Mouse (Mus musculus) CD4-positive, CD25-positive, alpha-beta regulatory T cell, adult 4 months (primary cell): ENCODE data around the gene Ets1. TPM values are rescaled to one million over a fixed set of nuclear protein-coding genes. Genes with fewer than 3 reads are reported as not detected.

Source experiments
- ATAC-seq: one replicate; pipeline ENCODE4 v1.8.0; 2017
- polyA plus RNA-seq, 2 experiments: library from polyadenylated mRNA; unstranded; fragments of 100-300 nt; shearing (Covaris generic); gene quantifications; one replicate each; pipeline ENCODE4 v1.2.1; 2017

Gene Ets1
- polyA plus RNA-seq, 2 experiments from 2014 or later: 800 to 1,019 TPM

GRCm38 (mm10) chr9:32730656-32731590 is 94.9 kb downstream of the Ets1 start:
- ATAC-seq: peak; percentile 1

- peak; percentile 56 for ATAC-seq
Measured at GRCm38 (mm10) chr9:32731787-32732186, 95.8 kb downstream of the Ets1 start.

GRCm38 (mm10) chr9:32735071-32735470 is 99.0 kb downstream of the Ets1 start:
- ATAC-seq: peak; percentile 22

GRCm38 (mm10) chr9:32736051-32736450 is 100.0 kb downstream of the Ets1 start:
- ATAC-seq: no peak

- no peak for ATAC-seq
Measured at GRCm38 (mm10) chr9:32739988-32740387, 104.0 kb downstream of the Ets1 start.

- ATAC-seq: peak; percentile 40
Measured at GRCm38 (mm10) chr9:32740751-32741387, 104.8 kb downstream of the Ets1 start.

GRCm38 (mm10) chr9:32741681-32742080 is 105.7 kb downstream of the Ets1 start:
- ATAC-seq: no peak

- no peak for ATAC-seq
Measured at GRCm38 (mm10) chr9:32743157-32743556, 107.1 kb downstream of the Ets1 start.

- ATAC-seq: peak; percentile 42
Measured at GRCm38 (mm10) chr9:32743642-32744161, 107.7 kb downstream of the Ets1 start.

GRCm38 (mm10) chr9:32744288-32744687 is 108.3 kb downstream of the Ets1 start:
- no peak for ATAC-seq

- peak; percentile 35 for ATAC-seq
Measured at GRCm38 (mm10) chr9:32745079-32745763, 109.2 kb downstream of the Ets1 start.

- ATAC-seq: no peak
Measured at GRCm38 (mm10) chr9:32745998-32746397, 110.0 kb downstream of the Ets1 start.

GRCm38 (mm10) chr9:32746615-32747014 is 110.6 kb downstream of the Ets1 start:
- no peak for ATAC-seq

- peak; percentile 35 for ATAC-seq
Measured at GRCm38 (mm10) chr9:32747624-32748023, 111.6 kb downstream of the Ets1 start.

- ATAC-seq: no peak
Measured at GRCm38 (mm10) chr9:32748552-32748951, 112.5 kb downstream of the Ets1 start.

GRCm38 (mm10) chr9:32749721-32750480 is 113.9 kb downstream of the Ets1 start:
- peak; percentile 17 for ATAC-seq

GRCm38 (mm10) chr9:32752602-32753001 is 116.6 kb downstream of the Ets1 start:
- ATAC-seq: no peak

- no peak for ATAC-seq
Measured at GRCm38 (mm10) chr9:32754311-32754710, 118.3 kb downstream of the Ets1 start.

GRCm38 (mm10) chr9:32756002-32756401 is 120.0 kb downstream of the Ets1 start:
- no peak for ATAC-seq

- peak; percentile 1 for ATAC-seq
Measured at GRCm38 (mm10) chr9:32758280-32758905, 122.4 kb downstream of the Ets1 start.

GRCm38 (mm10) chr9:32760649-32761157 is 124.7 kb downstream of the Ets1 start:
- no peak for ATAC-seq
